Mouse (Mus musculus): ENCODE results near the gene Actr3b. TPM values are rescaled to one million over a fixed set of nuclear protein-coding genes. Genes with fewer than 3 reads are reported as not detected.

Gene Actr3b
- polyA plus RNA-seq, 1 experiment: 0.34 TPM

- H3K4me3 ChIP-seq (ENCODE audit: insufficient read depth, low read depth, low read length): no peak overlapping the region
- TF ChIP-seq POLR2A (IDR thresholded peaks at IDR 0.05; ENCODE audit: low read depth, low read length) (no peak), CTCF (conservative IDR thresholded peaks at IDR 0.05; ENCODE audit: insufficient read depth, insufficient read length, low read depth, low read length) (no peak)
- no peak for DNase-seq
- no peak overlapping the region for H3K27ac ChIP-seq (ENCODE audit: insufficient read depth, low read depth, low read length)
- WGBS: 64% methylated on average over 13 of the region's 13 CpGs
- H3K27me3 ChIP-seq (replicated peaks; ENCODE audit: control insufficient read depth, insufficient read depth, low read length): no peaks in the 10 kb centered on the region
- H3K4me1 ChIP-seq (ENCODE audit: control insufficient read depth, insufficient read depth, low read length): no peaks in the 10 kb centered on the region
- no peaks in the 10 kb centered on the region for H3K36me3 ChIP-seq (ENCODE audit: control insufficient read depth, insufficient read depth, low read length)
These were observed 14.4 kb downstream of the Actr3b start for GRCm38 (mm10) chr5:25773921-25774790.

DNA sequence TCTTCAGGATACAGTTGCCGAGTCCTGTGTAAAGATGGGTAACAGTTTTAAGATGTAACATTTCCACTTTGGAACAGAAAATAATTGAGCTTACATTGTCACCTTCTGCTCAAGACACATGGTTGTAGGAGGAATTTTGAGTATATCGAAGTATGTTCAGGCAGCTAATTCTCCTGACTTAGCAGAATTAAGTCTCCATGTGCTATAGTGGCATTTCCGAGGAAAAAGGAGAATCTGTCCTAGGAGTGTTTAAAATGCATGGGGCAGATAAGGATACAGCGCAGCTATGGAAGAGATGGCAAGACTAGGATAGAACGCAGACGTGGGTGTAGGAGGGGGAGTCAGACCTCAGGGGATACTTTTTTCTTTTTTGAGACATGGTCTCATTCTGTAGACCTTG lies 31.8 kb downstream of the Actr3b start:
- Histone ChIP-seq H3K36me3 (ENCODE audit: control insufficient read depth, insufficient read depth, low read length) (no peaks in the 10 kb centered on the region), H3K27ac (ENCODE audit: insufficient read depth, low read depth, low read length) (no peak overlapping the region), H3K27me3 (replicated peaks; ENCODE audit: control insufficient read depth, insufficient read depth, low read length) (no peaks in the 10 kb centered on the region), H3K4me1 (ENCODE audit: control insufficient read depth, insufficient read depth, low read length) (no peaks in the 10 kb centered on the region), H3K4me3 (ENCODE audit: insufficient read depth, low read depth, low read length) (no peak overlapping the region)
- DNase-seq: no peak
- TF ChIP-seq POLR2A (IDR thresholded peaks at IDR 0.05; ENCODE audit: low read depth, low read length) (no peak), CTCF (conservative IDR thresholded peaks at IDR 0.05; ENCODE audit: insufficient read depth, insufficient read length, low read depth, low read length) (no peak)
- 89% methylated on average over 6 of the region's 6 CpGs for WGBS

DNA sequence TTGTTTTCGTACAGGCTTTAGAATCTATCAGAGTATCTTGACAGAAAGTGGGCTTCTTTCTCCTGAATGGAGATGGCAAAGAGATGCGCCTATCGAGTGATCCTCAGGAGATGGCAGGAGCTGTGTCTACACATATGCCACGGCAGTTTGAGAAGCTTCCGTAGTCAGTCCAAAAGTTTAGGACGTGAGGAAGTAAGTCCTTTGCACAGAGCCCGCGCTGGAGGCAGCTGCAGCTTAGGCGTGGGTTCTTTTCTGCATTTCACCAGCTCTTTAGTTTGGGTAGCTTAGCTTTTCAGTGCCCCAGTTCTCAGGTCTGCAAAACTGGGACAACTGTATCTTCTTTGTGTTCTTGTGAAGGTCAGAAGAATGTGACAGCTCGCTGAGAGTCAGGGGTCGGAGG lies 38.0 kb downstream of the Actr3b start:
- no peaks in the 10 kb centered on the region for H3K4me1 ChIP-seq (ENCODE audit: control insufficient read depth, insufficient read depth, low read length)
- no peaks in the 10 kb centered on the region for H3K27me3 ChIP-seq (replicated peaks; ENCODE audit: control insufficient read depth, insufficient read depth, low read length)
- H3K4me3 ChIP-seq (ENCODE audit: insufficient read depth, low read depth, low read length): no peak overlapping the region
- H3K27ac ChIP-seq (ENCODE audit: insufficient read depth, low read depth, low read length): no peak overlapping the region
- H3K36me3 ChIP-seq (ENCODE audit: control insufficient read depth, insufficient read depth, low read length): no peaks in the 10 kb centered on the region
- WGBS: 88% methylated on average over 11 of the region's 11 CpGs
- no peak for TF ChIP-seq CTCF (conservative IDR thresholded peaks at IDR 0.05; ENCODE audit: insufficient read depth, insufficient read length, low read depth, low read length)
- TF ChIP-seq POLR2A (IDR thresholded peaks at IDR 0.05; ENCODE audit: low read depth, low read length): no peak
- no peak for DNase-seq

DNA sequence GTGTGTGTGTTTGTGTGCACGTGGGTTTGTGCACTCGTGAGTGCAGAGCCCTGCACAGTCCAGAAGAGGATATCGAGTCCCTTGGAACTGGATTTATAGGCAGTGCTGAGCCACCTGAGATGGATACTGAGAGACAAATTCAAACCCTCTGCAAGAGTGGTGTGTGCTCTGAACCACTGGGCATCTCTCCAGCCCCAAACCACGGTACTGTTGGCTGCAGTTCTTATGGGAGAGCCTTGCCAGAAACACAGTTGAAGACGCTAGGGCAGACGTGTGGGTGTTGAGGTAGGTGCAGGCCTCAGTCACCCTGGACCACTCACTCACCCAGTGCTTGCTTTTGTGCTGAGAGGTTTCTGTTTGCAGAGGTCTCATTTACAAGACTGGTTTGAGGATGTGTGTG lies 41.1 kb downstream of the Actr3b start:
- Histone ChIP-seq H3K27me3 (replicated peaks; ENCODE audit: control insufficient read depth, insufficient read depth, low read length) (no peaks in the 10 kb centered on the region), H3K4me1 (ENCODE audit: control insufficient read depth, insufficient read depth, low read length) (no peaks in the 10 kb centered on the region), H3K27ac (ENCODE audit: insufficient read depth, low read depth, low read length) (no peak overlapping the region), H3K4me3 (ENCODE audit: insufficient read depth, low read depth, low read length) (no peak overlapping the region), H3K36me3 (ENCODE audit: control insufficient read depth, insufficient read depth, low read length) (no peaks in the 10 kb centered on the region)
- 46% methylated on average over 6 of the region's 6 CpGs for WGBS
- TF ChIP-seq CTCF (conservative IDR thresholded peaks at IDR 0.05; ENCODE audit: insufficient read depth, insufficient read length, low read depth, low read length): no peak
- no peak for TF ChIP-seq POLR2A (IDR thresholded peaks at IDR 0.05; ENCODE audit: low read depth, low read length)
- DNase-seq: no peak

DNA sequence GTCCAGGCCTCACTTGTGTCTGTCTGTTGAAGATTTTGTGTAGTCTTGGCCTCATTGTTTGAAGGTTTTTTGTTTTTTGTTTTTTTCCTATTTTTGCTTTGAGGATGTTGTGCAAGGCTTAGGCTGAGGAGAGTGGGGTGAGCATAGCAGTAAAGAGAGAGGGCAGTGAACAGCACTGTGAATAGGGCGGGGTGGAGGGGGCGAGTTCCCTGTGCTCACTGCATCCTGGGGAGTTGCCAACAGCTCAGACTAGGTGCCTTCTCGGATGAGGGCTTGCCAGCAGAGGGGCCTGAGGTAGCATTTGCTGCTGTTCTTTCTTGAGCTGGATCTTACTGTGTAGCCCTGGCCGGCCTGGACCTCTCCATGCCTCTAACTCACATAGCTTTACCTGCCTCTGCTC lies 41.9 kb downstream of the Actr3b start:
- 73% methylated on average over 4 of the region's 4 CpGs for WGBS
- no peak for DNase-seq
- TF ChIP-seq POLR2A (IDR thresholded peaks at IDR 0.05; ENCODE audit: low read depth, low read length) (no peak), CTCF (conservative IDR thresholded peaks at IDR 0.05; ENCODE audit: insufficient read depth, insufficient read length, low read depth, low read length) (no peak)
- no peaks in the 10 kb centered on the region for H3K36me3 ChIP-seq (ENCODE audit: control insufficient read depth, insufficient read depth, low read length)
- no peak overlapping the region for H3K27ac ChIP-seq (ENCODE audit: insufficient read depth, low read depth, low read length)
- H3K27me3 ChIP-seq (replicated peaks; ENCODE audit: control insufficient read depth, insufficient read depth, low read length): no peaks in the 10 kb centered on the region
- H3K4me3 ChIP-seq (ENCODE audit: insufficient read depth, low read depth, low read length): no peak overlapping the region
- H3K4me1 ChIP-seq (ENCODE audit: control insufficient read depth, insufficient read depth, low read length): no peaks in the 10 kb centered on the region

DNA sequence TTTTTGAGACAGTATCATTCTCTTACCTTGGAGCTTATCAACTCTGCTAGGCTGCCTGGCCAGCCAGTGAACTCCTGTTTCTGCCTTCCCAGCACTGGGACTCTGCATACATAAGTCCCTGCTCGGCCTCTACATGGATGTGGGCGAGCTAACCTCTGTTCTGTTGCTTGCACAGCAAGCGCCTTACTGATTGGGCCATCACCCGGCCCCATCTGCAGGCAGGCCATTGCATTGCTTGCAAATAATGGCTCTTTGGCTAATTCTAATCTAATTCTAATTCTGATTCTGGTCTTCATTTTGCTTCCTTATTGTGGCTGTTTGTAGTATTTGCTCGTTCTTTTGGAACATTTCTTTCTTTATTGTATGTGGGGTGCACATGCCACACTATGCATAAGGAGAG lies 44.8 kb downstream of the Actr3b start:
- H3K4me1 ChIP-seq (ENCODE audit: control insufficient read depth, insufficient read depth, low read length): no peaks in the 10 kb centered on the region
- H3K27ac ChIP-seq (ENCODE audit: insufficient read depth, low read depth, low read length): no peak overlapping the region
- H3K4me3 ChIP-seq (ENCODE audit: insufficient read depth, low read depth, low read length): no peak overlapping the region
- no peak for DNase-seq
- no peak for TF ChIP-seq CTCF (conservative IDR thresholded peaks at IDR 0.05; ENCODE audit: insufficient read depth, insufficient read length, low read depth, low read length)
- TF ChIP-seq POLR2A (IDR thresholded peaks at IDR 0.05; ENCODE audit: low read depth, low read length): no peak
- no peaks in the 10 kb centered on the region for H3K36me3 ChIP-seq (ENCODE audit: control insufficient read depth, insufficient read depth, low read length)
- WGBS: 91% methylated on average over 5 of the region's 5 CpGs
- no peaks in the 10 kb centered on the region for H3K27me3 ChIP-seq (replicated peaks; ENCODE audit: control insufficient read depth, insufficient read depth, low read length)

DNA sequence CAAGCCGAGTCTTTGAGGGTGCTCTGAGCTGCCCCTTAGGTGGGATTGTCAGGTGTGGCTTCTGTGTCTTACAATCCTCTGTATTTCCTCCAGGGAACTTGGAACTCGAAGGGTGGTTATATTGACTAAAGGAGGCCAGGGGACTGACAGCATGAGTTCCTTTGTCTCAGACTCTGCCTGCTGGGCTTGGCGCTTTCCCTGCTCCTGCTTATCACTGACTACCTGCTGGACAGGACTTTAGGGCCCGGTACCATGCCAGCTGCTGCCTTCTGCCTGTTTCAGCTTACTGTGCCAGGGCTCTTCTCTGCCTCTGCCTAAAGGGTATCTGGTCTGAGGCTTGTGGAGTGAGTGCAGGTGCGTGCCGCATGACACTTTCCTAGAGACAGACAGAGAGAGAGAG lies 53.1 kb downstream of the Actr3b start:
- no peaks in the 10 kb centered on the region for H3K27me3 ChIP-seq (replicated peaks; ENCODE audit: control insufficient read depth, insufficient read depth, low read length)
- no peak for DNase-seq
- TF ChIP-seq CTCF (conservative IDR thresholded peaks at IDR 0.05; ENCODE audit: insufficient read depth, insufficient read length, low read depth, low read length) (no peak), POLR2A (IDR thresholded peaks at IDR 0.05; ENCODE audit: low read depth, low read length) (no peak)
- H3K36me3 ChIP-seq (ENCODE audit: control insufficient read depth, insufficient read depth, low read length): no peaks in the 10 kb centered on the region
- WGBS: 72% methylated on average over 6 of the region's 6 CpGs
- H3K4me1 ChIP-seq (ENCODE audit: control insufficient read depth, insufficient read depth, low read length): no peaks in the 10 kb centered on the region
- no peak overlapping the region for H3K4me3 ChIP-seq (ENCODE audit: insufficient read depth, low read depth, low read length)
- no peak overlapping the region for H3K27ac ChIP-seq (ENCODE audit: insufficient read depth, low read depth, low read length)

Data from kidney, adult 2 months (tissue).